Mouse (Mus musculus) frontal cortex, postnatal 10 days (tissue): Measurements from ENCODE around the gene Ntsr1.
A peak's percentile ranks its signal among the peaks of the same experiment; 100 is the strongest.

ENCODE experiments used
- DNase-seq, 2 experiments: peaks; one replicate each; pipeline ENCODE4 v3.0.0; 2022; ENCODE audit warnings: low spot score in 2 of 2, mixed read lengths in 1 of 2

Ntsr1 gene

DNA sequence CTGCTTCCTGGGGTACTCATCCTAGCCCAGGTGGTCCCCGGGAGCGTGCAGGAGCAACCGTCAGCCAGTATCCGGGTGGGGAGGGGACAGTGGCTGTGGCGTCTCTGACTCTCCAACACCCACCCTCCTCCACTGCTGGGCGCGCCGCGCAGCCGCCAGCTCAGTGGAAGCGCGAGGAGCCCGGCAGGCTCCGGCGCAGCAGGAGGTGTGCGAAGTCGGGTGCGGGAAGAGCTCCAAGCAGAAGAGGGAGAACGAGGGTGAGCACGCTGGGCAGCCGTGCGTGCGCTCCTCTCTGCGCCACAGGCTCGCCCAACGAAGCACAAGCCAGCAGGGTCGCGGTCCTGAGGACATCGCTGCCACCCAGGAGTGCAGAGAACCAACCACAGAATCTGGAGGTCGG lies at the start of gene Ntsr1:
Gene Ntsr1, plus strand, starts transcription at position 236 of the 400 bp plus-strand sequence.
- peak in 1 of 2 experiments; percentile 49 for DNase-seq

DNA sequence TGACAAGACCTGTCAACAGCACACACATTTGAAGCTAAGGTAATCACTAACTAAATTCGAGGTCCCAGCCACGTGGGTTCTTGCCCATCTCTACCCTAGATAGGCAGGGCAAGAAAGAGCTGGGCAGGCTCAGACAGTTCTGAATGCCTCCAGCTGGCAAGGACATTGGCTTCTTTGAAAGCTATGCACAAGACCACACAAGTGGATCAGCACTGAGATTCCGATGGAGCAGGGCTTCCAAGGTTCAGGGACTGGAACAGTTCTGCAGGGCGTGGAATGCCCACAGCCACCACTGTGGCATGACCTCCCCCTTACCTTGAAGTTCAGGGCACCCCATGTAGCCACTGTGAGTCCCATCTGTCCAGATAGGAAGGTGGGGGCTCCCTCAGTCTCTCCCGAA lies 49.2 kb upstream of the Ntsr1 start:
- DNase-seq, result no peak

DNA sequence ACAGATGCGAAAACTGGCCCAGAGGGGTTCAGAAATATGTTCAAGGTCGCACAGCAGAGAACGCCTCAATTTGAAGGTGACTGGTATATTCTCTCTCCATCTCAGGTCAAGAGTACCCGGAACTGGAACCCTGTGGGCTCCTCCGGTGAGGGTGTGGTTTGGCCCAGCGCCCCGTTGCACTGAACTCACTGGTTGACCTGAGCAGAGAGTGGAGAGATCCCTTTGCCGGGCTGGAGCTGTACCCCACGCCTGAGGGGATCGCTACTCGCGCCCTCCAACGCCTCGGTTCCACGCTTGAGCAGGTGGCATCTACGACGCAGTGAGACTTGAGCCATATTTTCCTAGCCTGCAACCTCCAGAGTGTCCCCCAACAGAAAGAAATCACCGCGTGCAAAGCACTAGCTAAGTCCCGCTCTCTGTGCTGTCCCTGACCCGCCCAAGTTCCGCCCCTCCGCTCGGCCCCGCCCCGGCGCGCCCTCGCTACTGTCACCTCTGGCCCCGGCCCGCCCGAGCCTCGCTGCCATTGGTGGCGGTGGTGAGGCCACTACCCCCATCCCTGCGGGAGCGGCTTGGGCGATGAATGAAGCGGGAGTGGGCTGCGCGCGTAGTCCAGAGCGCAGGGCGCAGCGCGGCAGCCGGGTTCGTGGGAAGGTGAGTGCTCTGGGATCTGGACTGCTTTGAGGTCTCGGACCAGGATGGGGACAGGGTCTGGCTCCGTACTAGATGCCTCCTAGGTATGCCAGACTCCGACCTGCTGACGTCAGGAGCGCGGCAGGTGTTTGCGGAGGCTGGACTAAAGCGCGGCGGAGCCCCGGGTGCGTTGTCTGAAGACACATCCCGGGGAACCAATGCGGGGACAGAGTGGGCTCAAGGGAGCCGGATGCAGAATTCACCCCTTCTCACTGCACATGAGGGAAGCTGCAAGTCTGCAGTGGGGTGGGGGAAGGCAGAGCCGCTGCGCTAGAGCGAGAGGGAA lies 43.8 kb upstream of the Ntsr1 start, which contains the start of gene Slco4a1:
Gene Slco4a1, plus strand, starts transcription at position 523 of the 976 bp plus-strand sequence.
- DNase-seq, result peak; percentile 44 to 63

DNA sequence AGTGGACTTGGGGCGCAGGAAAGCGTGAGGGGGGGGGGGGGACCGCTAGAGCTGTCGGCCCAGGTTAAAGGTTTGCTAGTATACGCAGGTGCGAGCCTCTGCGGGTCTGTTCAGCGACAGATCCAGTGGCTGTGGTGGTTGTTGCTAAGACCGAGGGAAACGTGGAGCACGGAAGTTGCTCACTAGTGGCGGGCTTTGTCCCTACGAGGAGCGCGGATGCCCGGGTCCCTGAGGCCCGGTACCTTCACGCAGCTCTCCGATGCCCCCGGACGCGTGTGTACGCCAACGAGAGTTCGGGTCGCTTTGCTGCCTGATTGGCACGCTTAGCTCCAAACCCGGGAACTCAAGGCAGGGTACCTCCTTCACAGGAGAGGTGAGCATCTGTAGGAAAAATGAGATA lies 43.1 kb upstream of the Ntsr1 start:
- DNase-seq, result no peak

DNA sequence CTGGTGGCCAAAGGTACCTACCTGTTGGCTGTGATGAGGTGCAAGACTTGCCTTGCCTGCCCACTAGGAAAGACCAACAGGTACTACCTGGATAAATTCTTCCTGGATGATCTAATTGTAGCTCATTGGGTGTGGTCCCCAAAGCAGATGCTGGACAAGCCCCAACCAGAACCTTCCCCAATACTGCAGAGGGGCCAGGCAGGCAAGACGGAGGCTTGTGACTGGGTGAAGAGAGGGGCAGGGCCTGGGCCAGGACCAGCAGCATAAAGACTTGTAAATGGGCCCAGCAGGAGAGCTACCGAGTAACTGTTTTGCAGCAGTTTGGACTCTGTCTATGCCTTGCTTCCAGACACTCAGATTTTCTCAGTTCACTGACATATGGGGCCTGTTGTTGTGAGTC lies 42.1 kb upstream of the Ntsr1 start:
- DNase-seq, result no peak

DNA sequence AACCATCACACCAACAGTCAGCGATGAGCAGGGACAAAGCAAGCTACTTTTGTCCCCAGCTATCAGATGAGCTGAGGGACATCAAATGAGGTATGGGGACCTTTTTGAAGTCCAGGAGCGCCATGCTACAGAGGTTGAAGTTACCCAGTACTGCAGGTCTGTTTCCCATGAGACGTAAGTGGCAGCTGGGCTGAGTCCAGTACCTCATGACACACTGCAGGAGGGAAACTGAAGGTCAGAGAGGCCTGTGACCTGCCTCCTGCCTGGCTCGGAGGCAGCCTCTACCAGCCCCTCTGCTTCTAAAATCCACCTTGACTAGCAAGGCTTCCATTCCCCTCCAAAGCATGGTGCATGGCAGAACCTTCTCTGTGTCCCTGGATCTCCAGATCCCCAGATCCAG lies 40.3 kb upstream of the Ntsr1 start:
- DNase-seq, result no peak

DNA sequence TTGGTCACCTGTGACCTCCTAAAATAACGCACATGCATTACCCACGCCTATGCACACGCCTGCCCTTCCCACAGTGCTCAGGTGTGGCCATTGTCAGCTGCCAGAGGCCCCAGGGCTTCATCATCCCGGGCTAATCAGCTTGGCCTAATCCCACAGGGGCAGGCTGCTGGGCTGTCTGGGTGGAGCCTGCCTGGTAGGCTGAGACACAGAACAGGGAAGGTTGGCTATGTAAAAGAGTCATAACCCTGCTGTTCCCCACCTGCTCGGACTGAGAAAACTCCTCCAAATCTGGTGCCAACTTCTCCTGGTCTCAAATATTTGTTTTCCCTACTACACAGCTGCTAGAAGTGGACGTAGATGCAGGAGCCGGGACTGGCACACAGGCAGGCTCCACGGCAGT lies 39.0 kb upstream of the Ntsr1 start:
- DNase-seq, result no peak

DNA sequence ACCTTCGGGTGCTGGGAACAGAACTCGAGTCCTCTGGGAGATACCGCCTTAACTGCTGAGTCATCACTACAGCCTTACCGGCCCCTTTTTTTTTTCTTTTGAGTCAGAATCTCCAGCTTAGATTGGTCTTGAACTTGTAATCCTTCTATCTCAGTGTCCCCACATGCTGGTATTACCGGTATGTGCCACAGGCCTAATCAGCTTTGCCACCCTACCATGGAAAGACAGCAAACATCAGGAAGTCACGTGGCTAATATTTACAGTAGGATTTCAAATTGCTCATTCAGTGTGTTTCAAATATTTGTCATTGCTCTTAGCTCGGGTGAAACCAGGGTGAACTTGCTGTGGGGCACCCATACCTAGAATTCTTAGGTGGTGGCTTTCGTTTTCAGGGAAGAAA lies 37.2 kb upstream of the Ntsr1 start:
- no peak for DNase-seq

DNA sequence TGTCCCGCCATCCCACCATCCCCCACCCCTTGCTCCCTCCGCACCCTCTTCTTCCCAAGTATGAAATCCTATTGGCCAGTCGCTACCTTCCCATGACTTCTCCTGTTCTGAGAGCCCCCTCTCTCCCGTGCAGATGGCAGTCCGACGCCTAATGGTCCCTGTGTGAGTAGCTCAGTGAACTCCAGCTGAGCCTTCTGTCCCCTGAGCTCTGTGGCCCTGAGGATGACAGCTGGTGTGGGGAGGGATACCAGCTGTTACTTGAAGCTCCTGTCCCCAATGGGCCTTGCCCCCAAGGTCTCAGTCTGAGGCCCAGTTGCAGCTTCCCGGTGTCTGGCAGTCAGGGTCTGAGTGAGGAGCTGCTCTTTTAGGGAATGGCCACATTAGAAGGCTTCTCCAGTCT lies 33.3 kb upstream of the Ntsr1 start:
- no peak for DNase-seq

DNA sequence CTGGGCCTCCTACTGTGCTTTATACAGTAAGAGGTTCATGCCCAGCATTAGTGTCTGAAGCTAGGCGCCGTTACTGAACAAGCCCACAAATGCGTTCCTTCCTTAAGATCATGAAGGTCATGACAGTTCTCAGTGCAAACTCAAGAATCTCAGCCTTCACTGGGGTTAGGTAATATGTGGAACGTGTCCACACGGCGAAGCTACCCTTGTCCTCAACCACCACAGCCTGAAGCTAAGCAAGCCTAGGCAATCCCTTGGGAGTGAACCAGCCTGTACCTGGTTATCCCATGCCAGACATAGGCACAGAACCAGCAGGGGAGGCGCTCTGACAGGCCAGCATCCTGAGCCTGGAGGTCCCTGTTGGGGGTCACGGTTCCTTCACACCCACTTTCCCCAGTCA lies 30.9 kb upstream of the Ntsr1 start:
- DNase-seq, result no peak

DNA sequence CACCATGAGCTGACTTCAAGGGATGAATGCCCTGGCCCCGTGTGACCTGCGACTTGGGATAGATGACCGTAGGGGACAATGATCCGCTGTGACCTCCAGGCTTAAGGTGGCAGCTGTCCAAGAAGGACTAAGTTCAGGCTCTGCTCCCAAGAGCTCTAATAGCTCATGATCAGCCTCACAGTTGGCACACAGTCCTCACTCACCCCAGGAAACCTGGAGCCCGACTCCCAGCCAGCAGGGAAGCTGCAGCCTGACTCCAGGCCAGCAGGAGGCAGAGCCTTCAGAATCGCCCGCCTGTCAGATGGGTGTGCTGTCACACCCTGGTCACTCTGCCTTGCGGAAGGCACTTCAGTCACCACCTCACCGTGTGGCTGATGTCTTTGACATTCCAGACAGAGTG lies 30.0 kb upstream of the Ntsr1 start:
- no peak for DNase-seq

DNA sequence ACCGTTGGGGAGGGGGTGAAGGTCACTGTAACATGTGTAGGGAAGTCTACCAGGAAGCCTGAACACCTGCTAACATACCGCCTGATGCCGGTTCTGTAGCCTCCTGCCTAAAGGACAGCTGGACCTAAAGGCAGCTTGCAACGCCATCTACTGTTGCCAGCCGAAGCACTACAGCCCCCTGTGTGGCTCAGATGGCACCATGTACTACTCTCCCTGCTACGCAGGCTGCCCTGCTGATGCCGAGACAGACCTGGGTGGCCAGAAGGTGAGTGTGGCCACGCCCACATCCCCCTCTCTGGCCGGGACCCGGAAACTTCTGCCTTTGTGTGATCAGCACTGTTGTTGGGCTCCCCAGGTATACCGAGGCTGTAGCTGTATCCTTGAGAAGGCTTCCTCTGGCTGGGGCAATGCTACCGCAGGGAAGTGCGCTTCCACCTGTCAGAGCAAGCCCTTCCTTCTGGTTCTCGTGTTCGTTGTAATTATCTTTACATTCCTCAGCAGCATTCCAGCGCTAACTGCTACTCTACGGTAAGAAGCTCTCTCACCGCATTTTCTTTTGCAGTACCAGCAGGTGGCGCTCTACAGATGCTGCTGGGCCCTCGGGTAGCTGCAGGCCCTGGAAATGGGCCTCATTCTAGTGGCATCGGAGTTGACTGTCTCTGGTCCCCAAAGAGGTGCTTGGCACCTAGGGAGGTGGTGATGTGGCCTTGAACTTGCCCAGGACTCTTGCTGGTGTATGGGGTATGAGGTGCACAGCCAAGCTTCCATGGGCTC lies 27.3 kb upstream of the Ntsr1 start:
- no peak for DNase-seq

DNA sequence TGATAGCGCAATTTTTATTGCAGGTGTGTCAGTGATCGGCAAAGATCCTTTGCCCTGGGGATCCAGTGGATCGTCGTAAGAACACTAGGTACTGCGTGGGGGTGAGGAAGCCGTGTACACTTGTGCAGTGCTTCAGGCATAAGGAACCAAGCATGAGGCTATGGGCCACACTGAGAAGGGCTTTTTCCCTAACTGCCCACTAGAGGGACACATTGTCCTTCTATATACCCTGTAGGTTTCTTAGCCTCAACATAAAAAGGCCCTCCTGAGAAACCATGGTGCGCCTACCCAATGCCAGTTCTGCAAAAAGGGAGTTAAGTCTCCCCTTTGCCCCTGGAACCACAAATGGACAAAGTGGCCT lies 26.7 kb upstream of the Ntsr1 start:
- DNase-seq, result peak; percentile 46 to 65

DNA sequence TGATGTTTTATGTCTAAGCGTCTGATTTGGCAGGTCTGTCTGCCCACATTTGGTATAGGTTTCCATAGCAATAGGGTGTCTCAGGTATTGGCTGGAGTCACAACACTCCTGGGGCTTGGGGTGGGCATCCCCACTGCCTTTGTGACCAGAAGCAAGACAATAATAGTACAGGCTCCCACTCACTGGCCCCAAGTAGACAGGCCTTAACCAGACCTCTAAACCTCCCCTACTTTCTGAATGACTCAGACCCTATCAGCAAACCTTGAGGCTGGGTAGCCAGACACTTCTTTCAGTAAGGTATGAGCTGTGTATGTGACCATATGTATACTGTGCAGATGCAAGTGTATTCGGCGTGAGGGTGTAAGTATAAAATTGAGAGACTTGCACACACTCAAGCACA lies 24.9 kb upstream of the Ntsr1 start:
- no peak for DNase-seq

DNA sequence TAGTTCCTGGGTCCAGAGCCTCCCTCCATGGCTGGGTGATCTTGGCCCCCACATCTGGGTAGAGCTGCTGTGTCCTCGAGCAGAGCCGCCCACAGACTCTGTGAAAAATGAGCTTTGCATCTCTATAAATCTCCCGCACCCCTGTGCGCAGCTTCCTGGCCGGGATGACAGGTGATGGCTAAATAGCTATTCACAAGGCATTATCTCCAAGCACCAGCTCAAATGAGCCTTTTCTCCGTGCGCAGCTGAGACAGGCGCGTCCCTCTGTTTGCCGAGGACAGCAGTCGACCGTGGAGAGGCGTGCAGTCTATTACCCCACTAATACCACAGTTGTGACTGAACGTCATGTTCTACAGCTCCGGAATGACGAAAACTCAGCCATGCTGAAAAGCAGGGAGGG lies 17.5 kb upstream of the Ntsr1 start:
- no peak for DNase-seq

DNA sequence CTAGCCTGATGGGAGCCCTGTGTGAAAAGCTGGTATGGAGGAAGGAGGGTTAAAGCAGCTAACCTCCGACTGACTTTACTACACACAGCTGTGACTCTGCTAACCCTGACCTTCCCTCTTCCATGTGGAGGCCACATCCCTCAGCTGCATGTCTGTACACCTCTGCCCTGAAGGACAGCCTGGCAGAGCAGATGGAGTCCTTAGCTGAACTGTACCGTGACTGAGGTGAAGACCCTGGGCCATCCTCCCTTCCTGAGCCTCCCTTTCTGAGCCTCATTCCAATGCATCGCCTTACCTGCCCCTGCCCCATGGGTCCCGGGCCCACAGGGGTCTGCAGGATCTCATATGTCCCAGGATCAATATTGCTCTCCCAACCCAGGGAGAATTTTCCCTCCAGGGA lies 14.9 kb upstream of the Ntsr1 start:
- no peak for DNase-seq

DNA sequence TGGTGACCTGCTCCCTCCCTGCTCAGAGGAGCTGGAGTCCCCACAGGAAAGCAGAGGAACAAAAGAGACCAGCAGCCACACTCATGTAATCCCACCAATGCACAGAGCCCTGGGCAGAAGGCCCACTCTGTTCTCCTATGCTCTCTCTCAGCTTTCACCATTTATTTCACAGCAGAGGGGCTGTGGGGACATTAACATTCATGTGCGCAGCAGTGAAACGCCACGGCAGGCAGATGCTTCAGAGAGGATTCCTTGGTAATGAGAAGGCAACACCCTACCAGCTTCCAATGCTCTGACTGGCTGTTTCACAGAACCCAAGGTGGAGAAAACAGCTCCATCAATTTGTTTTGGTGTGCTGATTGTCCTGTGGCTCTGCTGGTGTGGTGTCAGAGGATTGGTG lies 14.5 kb upstream of the Ntsr1 start:
- no peak for DNase-seq

DNA sequence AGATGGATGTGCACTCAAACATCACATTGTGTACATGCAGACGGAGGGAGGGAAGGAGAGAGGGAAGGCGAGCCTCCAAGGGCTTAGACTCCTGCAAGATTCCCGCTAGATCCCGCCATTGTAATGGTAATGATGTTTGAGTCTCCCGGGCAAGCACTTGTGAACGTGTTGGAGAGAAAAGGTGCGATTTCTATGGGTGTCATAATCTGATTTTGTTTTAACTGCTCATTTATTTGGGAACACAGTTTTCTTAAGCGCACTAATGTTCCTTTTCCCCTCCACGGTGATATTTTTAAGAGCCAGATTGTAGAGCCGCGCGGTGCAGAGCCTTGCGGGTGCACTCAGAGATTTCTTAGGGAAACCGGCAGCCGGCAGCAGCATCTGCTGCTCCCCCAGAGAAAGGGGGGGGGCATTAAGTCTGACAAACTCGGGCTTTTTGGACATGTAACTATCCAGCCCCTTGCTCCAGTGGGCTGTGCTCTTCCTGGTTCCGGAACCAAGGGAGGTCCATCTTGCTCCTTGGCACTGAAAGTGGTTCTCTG lies 11.5 kb upstream of the Ntsr1 start:
- DNase-seq, result no peak

DNA sequence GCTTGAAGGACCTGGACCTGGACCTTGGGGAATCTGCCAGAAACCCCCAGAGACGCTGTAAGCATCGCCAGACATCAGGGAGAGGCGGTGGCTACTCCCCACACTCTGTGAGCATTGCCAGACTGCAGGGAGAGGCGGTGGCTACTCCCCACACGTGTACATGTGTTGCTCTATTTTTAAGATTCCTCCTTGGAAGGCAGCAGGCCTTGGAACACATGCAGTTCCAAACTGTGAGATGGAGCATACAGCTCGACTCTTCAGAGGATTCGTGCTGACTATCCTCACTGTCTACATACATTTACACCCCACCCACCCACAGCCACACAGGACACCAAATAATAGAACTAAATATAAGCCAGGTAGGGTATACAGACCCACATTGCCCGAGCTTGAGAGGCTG lies 3.9 kb upstream of the Ntsr1 start:
- peak in 1 of 2 experiments; percentile 47 for DNase-seq

DNA sequence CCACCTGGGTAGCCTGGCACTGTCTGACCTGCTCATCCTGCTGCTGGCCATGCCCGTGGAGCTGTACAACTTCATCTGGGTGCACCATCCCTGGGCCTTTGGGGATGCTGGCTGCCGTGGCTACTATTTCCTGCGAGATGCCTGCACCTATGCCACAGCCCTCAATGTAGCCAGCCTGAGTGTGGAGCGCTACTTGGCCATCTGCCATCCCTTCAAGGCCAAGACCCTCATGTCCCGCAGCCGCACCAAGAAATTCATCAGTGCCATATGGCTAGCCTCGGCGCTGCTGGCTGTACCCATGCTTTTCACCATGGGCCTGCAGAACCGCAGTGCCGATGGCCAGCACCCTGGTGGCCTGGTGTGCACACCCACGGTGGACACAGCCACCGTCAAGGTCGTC lies 950 bp downstream of the Ntsr1 start:
- no peak for DNase-seq

DNA sequence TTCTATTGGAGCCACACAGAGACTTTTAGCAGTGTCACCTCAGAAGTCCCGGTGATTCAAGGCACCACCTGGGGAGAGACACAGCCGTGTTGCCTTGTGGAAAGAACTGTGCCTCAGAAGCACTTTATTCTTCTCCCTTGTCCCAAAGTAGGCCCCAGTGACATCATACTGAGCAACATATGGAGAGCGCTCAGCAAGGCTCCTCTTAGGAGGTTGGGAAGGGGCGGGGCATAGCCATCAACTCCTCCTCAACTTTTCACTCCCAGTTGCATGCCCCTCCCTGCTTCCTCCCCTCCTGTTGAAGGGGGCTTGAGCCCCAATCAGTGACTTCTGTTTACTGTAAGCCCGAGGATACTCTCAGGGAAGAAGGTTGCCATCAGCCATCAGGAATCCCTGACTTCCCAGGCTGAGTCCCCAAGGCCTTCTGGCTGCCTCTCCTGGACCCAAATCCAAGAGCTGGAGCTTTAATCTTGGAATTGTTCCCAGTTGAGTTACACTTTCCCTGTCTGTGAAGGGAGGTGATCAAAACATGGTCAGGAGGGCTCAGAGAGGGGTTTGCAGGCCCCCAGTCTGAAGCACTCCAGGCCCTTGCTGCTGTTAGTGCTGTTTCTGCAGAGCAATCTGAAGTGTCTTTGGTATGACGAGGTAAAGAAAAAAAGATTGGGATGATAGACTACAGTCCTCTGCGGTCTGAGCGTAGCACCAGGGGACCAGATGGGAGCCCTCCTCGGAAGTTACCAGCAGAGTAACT lies 1.6 kb downstream of the Ntsr1 start:
- no peak for DNase-seq

DNA sequence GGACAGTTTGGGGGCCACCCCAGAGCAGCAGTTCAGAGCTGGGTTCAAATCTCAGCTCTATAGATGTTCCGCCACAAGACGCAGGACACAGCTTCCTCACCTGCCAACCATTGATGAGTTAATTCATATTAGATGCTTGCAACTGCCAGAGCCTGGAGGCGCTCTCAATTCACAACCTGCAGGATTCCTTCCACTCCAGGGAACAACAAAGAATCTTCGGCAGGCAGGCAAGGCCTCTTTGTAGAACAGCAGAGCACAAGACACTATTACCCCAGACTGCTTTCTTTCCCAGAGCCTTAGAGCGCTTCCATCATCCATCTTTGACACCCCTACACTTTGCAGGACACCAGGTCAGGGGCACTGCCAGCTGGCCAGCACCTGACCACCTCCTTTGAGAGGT lies 6.5 kb downstream of the Ntsr1 start:
- no peak for DNase-seq
